Mouse (Mus musculus) hematopoietic stem cell, adult 5-6 weeks (primary cell): ENCODE results near the gene Erp29. TPM values are rescaled to one million over a fixed set of nuclear protein-coding genes. Genes with fewer than 3 reads are reported as not detected.

ENCODE experiments used
- ATAC-seq, 2 experiments: fragments of 125-278 bp in 1 of 2; replicated peaks in 1 of 2; 2 replicates each; pipeline ENCODE4 v1.8.0; 2016 to 2017; ENCODE audit warnings: inconsistent platforms in 2 of 2, mild to moderate bottlenecking in 2 of 2, moderate number of reproducible peaks in 2 of 2, low read depth in 1 of 2, moderate TSS enrichment in 1 of 2; ENCODE audit not compliant: low FRiP score in 2 of 2, poor library complexity in 2 of 2, severe bottlenecking in 2 of 2, insufficient read depth in 1 of 2, low TSS enrichment in 1 of 2
- total RNA-seq: library from RNA; stranded (forward); fragments of 172-1452, 232-1000 nt; gene quantifications from 2 replicates; pipeline ENCODE4 v1.2.3, GENCODE M21; 2017

The Erp29 gene
- total RNA-seq, 1 experiment from 2014 or later = 511 TPM

DNA sequence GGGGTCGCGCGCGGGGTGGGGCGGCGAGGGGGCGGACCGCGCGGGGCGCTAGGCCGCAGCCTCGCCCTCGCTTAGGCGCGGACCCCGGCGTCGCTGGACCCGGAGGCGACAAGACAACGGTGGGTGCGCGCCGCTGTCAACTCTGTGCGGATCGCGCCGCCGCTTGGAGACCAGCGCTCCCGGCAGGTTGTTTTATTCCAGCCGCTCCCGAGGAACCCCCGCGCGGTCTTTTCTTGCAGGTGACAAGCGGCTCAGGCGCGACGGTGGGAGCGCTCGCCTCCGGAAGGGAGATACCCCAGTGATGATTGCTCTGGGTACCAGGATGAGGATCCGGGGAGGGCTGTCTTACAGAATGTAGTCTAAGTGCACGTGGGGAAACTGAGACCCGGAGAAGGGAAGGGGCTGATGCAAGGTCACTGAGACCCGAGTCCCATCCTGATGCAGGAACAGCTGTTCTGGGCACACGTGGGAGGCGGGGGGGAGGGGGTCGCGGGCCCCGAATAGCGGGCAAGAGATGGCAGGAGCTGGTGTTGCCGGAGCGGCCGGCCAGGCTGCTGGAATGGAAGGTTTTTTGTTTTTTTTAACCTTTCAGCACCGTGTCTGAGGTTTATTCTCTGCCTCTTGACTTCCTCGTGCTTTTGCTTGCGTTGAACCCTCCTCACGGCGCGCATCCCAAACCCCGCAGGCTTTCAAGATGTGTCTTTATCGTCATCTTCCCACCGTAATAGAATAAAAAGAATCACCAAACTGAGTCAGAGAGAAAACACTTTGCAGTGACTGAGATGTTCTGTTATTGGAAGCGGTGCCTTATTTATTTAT lies 54.0 kb downstream of the Erp29 start:
- 0 out of 4 replicates have a peak, but pooled peaks of 1 of the 2 experiments have one; percentile 10 for ATAC-seq

DNA sequence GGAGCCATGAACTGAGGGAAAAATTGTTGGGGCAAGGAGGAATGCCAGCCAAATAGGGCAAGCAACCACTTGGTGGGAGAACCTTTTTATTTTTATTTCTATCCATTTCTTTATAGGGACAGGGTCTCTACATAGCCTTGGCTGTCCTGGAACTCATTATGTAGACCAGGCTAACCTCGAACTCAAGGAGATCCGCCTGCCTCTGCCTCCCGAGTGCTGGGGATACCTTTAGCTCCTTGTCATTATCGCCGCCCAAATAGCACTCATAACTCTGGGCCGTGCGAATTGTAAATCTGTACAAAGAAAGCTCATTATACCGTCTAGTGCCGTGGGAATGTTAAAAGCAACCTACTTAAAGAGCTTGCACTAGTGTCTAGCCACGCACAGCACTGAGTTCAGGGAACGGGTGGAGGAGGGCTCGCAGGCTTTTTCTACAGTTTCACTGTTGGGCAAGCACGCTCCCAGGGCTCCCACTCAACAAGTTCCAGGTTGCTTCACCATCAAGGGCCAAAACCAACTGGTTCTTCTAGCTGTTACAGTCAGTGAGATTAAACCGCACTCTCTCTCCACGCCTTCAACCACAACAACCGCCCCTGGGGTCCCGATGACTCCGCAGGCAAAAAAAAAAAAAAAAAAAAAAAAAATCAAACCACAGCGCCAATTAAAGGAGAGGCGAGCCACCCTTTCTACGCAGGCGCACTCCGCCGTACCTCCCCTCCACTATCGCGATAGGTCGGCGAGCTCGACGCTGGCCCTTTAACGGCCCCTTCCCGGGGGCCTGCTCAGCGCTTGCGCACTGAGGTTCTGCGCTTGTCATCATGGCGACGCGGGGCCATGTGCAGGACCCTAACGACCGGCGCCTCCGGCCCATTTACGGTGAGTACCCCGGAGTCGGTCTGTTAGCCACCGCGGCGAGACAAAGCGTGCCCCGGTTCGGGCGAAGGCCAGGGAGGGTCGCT lies 54.8 kb downstream of the Erp29 start, which contains the start of gene Naa25:
TSS of gene Naa25 (plus strand) at position 750 of the 959 bp plus-strand sequence.
- ATAC-seq = peak; percentile 91 to 93

DNA sequence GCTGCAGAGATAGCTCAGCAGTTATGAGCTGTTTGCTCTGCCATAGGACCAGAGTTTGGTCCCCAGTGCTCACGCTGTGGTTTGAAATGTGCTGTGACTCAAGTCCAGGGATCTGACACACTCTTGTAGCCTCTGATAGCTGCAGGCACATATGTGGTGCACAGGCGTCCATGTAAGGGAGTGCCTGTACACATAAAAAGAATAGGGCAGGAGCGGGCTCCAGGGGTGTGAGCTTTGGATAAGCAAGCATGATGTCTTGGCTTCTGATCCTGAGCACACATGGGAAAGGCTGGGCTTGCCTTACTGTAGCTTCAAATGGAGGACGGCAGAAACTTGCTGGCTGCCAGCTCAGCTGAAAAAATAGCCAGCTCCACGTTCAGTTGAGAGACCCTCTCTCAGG lies 56.7 kb downstream of the Erp29 start:
- no peak for ATAC-seq

DNA sequence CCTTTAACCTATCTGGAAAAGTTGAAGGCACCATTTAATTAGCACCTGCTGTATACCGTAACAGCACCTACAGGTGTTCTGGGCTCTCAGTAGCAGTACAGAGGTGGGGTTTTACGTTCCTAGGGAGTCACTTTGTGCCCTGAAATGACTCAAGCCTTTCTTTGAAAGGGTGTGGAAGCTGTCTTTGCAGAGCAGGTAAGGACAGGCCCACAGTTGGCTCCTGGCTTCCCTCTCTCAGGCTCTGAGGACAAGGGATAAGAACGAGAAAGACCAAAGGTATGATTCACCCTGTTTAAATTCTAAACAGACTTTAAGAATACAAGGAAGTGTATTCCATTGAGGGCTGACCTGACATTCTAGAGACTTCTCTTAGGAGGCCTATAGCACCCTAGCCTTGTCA lies 58.9 kb downstream of the Erp29 start:
- ATAC-seq = no peak

DNA sequence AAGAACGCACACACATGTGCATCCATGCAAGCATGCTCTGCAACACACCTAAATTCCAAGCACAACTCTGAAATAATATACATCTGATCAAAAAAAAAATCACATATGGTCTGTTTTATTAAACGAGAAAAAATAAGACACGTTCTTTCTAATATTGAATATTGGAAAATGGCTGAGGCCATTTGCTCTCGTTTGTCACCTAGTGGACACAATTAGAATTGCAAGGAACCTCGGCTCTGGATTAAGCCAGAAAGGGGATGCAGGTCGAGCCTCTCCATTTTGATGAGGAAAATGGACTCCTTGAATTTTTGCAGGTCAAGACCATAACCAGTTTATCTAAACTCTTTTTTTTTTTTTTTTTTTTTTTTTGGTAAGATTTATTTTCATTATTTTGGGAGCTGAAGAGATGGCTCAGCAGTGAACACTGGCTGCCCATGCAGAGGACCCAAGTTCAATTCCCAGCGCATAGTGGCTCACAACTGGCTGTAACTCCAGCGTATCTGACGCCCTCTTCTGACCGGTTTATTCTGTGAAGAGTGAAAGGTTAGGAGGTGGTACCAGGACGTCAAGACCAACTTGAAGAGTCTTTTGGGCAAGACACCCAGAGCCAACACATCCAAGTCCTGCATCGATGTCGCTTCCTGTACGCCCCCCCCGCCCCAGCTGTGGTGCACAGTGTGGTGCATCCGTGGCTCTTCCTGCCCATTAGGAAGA lies 59.5 kb downstream of the Erp29 start:
- ATAC-seq = no peak; a peak in 2 of 4 replicates

DNA sequence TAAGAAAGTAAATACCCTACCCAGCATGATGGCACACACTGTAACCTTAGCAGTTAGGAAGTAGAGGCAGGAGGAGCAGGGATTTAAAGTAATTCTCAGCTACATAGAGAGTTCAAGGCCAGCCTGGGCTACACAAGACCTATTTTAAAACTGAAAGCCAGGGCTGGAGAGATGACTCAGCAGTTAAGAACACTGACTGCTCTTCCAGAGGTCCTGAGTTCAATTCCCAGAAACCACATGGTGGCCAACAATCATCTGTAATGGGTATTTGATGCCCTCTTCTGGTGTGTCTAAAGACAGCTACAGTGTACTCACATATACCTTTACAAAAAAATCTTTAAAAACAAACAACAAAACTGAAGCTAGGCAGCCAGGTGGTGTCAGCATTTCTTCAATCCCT lies 62.6 kb downstream of the Erp29 start:
- no peak for ATAC-seq

DNA sequence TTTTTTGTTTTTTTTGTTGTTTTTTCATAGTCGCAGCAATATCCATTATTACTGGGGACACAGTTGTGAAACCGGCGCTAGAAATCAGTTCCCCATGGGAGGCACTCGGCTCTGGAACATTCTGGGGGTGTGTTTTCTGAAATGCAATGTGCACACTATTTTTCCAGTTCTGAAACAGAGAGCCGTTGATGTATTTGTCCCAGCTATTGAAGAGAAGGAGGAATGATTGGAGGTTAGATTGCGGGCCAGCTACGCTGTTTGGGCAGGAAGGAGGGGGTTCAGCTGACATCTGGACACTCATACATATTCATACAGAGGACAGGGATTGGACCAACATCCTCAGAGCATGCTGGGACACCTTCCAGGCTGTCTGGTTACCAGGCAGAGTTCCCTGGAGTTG lies 63.2 kb downstream of the Erp29 start:
- no peak for ATAC-seq

DNA sequence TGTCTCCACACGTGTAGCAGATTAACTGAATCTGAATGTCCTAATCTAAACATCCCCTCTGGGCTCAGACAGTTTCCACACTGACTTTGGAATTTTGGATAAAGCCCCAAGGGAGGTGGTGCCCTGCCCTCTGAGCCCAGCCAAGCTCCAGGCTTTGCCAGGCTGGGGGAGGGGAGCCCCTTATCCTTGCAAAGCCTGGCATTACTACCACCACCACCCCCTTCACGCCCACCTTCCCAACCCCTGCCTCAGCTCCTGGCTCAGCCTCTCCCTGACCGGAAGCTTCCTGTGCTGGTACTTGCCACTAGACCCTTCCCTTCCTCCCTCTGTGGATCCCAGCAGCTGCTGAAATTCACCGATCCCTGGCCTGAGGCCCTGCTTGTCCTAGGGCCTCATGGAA lies 65.2 kb downstream of the Erp29 start:
- no peak for ATAC-seq

DNA sequence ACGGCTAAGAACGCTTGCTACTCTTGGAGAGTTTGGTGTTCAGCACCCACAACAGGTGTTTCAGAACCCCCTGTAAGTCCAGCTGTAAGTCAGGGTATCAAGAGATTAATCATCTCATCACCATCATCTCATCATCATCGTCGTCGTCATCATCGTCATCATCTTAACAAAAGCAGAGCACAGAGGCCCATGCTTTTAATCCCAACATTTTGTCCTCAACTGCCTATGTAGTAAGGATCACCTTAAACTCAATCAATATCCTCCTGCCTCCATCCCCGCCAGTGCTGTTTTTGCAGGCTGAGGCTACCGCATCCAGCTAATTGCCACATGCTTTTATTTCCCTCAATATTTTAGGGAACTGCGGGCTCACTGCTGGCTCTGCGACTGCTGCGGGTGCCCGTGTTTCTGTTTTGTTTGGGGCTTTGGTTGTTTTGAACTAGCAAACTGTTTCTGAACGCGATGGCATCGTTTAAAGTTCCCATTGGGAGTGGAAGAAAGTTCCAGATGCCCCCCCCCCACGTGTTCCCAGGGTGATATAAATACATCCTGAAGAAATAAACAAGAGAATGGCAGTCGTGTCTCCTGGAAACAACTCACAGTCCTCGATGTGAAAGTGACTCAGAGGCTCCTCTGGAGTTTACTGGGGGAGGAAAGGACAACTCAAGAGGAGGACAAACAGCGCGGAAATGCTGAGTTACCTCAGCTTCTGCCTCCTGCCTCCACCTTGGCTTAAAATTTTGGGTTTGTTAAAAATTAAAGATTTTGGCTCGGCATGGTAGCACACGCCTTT lies 66.0 kb downstream of the Erp29 start:
- no peak for ATAC-seq

DNA sequence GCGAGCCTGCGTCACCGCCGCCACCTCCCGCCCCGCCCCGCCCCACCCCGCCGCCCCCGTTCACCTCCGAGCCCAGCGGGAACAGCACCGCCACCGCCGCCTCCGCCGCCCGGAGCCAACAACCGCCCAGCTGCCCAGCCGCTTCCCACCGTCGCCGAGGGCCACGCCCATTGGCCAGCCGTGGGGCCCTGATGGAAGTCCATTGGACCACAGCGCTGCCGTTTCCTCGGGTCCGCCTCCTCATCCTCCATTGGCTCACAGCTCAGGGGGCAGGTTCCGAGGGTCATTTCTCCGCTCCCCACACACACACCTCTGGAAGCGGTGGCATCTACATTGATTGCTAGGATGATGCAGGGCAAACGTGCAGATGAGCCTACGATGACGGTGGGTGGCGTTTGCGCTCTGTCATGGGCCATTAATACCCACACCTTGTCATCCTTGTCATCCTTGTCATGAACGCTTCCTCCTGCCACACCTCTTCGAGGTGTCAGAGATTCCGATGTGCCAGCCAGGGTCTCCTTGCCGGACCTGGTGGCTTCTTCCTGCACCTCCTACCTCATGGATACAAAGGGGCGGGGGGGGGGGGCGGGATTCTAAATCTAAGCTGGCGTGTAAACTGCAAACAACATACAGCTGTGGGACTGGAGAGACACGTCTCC lies 66.7 kb downstream of the Erp29 start, which contains the start of gene Trafd1:
TSS of gene Trafd1 (minus strand) at position 172 of the 659 bp plus-strand sequence.
- ATAC-seq = peak; percentile 96 to 97

DNA sequence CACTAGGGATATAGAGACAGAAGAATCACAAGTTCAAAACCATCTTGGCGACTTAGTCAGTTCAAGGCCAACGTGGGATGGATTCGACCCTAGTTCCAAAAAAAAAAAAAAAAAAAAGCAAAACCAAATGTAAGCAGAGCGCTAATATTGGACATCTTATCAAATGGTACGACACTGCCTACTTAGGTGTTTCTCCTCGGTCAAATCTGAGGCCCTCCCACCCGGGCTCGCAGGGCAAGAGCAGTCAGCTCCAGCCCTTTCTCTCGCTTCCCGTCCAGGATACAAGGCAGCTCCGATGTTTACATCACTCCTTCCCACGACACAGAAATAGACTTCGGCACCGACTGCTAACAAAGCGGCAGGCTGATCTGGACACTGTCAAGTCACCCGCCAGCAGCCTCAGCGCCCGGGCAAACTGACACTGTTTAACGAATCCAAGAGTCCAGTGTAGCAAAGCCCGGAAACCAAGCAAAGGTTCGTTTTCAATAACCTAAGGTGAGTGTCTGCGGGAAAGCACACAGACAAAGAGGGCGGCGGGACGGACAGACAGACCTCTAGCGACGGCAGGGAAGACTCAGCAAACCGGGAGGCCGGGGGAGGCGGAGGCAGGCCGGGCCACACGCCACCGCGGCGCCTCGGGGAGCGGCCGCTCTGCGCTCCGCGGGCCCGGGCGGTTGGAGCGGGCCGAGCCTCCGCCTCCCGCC lies 67.4 kb downstream of the Erp29 start:
- peak; percentile 8 to 14; a peak in 1 of 4 replicates for ATAC-seq

DNA sequence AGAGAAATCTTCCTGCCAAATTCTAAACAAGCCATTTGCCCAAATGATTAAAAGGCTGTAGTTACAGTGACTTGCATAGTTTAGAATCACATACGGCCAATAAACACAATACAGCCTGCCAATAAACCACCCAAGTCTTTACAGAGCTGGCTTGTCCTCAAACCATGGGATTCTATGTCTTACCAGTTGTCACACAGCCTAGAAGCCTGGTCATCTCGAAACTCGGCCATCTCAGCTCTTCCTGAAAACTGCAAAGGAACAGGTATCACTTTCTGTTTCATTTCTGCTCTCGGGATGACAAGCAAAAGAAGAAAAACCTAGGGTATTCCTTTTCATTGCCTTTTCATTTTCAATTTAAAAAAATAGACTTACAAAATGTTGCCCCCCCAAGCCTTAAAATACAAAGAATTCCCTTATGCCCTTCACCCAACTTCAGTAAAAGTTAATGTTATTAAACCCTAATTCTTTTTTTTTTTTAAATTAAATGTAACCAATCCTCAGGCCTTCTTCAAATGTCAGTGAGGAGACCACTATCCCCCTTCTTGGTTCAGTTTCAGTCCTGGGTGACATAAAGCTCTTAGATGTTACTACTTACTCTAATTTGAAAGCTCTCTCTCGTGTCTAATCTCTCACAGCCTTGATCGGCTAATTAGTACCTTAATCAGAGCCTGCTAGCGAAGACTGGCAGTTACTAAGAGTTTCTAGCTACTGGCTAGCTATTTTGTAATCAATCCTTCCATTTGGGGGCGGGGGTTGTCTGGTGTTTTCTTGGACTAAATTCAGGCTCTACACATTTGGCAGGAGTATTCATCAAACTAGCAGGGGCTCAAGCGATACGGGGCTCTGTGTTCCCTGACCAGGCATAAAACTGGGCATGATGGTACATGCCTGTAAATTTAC lies 68.2 kb downstream of the Erp29 start:
- ATAC-seq = no peak

DNA sequence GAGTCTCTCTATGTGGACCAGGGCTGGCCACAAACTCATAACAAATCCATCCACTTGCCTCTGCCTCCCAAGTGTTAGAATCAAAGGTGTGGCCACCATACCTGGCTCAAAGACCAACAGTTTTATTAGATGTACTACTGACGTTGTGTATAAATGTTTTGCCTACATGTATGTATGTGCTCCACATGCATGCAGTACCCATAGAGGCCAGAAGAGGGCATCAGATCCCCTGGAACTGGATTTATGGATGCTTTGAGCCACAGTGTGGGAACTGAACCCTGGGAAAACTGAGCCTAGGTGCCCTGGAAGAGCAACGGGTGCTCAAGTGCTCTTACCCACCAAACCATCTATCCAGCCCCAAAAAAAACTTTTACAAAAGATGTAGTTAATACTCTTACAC lies 71.6 kb downstream of the Erp29 start:
- ATAC-seq = no peak

DNA sequence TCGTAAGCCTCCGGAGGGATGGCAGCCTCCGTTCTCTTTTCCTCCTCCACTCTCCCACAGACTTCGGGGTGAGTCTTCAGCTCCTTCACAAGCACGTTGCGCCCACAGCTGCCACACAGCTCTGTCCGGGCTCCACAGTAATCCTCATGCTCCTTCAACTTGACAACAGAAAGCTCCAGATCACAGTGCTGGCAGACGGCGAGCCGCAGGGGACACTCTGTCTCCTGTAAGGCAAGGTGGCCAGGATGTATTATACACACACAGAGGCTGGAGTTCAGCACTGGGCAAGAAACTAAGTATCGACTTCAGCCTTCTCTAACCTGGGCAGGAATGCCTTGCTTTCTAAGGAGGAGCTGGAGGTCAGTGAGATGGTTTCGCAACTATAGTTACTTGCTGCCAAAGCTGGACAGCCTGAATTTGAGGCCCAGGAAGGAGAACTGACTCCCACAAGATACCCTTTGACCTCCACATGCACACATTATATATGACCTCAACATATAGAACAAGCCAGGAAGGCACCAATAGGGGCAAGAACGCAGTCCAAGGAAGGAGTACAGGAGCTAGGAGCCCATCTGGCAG lies 73.5 kb downstream of the Erp29 start:
- no peak for ATAC-seq
